Mouse (Mus musculus): ENCODE data around the gene Adk.
"Not testable (repeated sequence)": the region's sequence is repeated elsewhere in the genome, so short reads cannot be mapped to it uniquely, and the experiment has no call there.

The Adk gene

GRCm38 (mm10) chr14:21485961-21486520 is 433.7 kb downstream of the Adk start:
- DNase-seq (ENCODE audit: low read depth, low spot score): no peak

- DNase-seq (ENCODE audit: low read depth, low spot score): not testable (repeated sequence)
These were observed 434.8 kb downstream of the Adk start for GRCm38 (mm10) chr14:21487135-21487534.

GRCm38 (mm10) chr14:21488426-21489115 is 436.2 kb downstream of the Adk start:
- not testable (repeated sequence) for DNase-seq (ENCODE audit: low read depth, low spot score)

- DNase-seq (ENCODE audit: low read depth, low spot score): no peak
These were observed 436.7 kb downstream of the Adk start for GRCm38 (mm10) chr14:21489116-21489485.

GRCm38 (mm10) chr14:21490141-21490540 is 437.8 kb downstream of the Adk start:
- no peak for DNase-seq (ENCODE audit: low read depth, low spot score)

Measured in embryo, embryonic 11.5 days (tissue).